Mouse (Mus musculus) heart, embryonic 14.5 days (tissue): Measurements from ENCODE around the gene Camta1. TPM values are rescaled to one million over a fixed set of nuclear protein-coding genes. Genes with fewer than 3 reads are reported as not detected.

Experiments used
- ATAC-seq: fragments of 200-750 bp; cut with Nextera tagmentation; 2 replicates; pipeline ENCODE4 v1.8.0; 2017; ENCODE audit warnings: low read depth, moderate TSS enrichment; ENCODE audit not compliant: insufficient number of reproducible peaks, insufficient read depth, low FRiP score
- H3K27ac ChIP-seq, 2 experiments: fragments of 200-500 bp in 1 of 2; fragments of 300-500 bp in 1 of 2; sonication (generic) in 1 of 2; replicated peaks in 1 of 2; 2 replicates each; pipeline ENCODE4 v1.5.1; 2012 to 2014; ENCODE audit warnings: low read depth in 2 of 2, low read length in 2 of 2, control low read depth in 1 of 2, mild to moderate bottlenecking in 1 of 2, mixed read lengths in 1 of 2; ENCODE audit not compliant: control insufficient read depth in 1 of 2, insufficient read depth in 1 of 2
- H3K27me3 ChIP-seq: fragments of 300-500 bp; sonication (generic); 2 replicates; pipeline ENCODE4 v1.6.1; 2014; ENCODE audit warnings: mild to moderate bottlenecking, low read length, control low read depth; ENCODE audit not compliant: control insufficient read depth, insufficient read depth
- H3K36me3 ChIP-seq: fragments of 300-500 bp; sonication (generic); 2 replicates; pipeline ENCODE4 v1.6.1; 2014; ENCODE audit warnings: mild to moderate bottlenecking, control low read depth, low read length, mixed read lengths; ENCODE audit not compliant: control insufficient read depth, insufficient read depth
- H3K4me1 ChIP-seq, 2 experiments: fragments of 200-500 bp in 1 of 2; fragments of 300-500 bp in 1 of 2; sonication (generic) in 1 of 2; 2 replicates each; pipeline ENCODE4 v1.6.1; 2012 to 2014; ENCODE audit warnings: low read length in 2 of 2, control low read depth in 1 of 2, mixed read lengths in 1 of 2; ENCODE audit not compliant: control insufficient read depth in 2 of 2, insufficient read depth in 2 of 2
- H3K4me2 ChIP-seq: fragments of 300-500 bp; sonication (generic); 2 replicates; pipeline ENCODE4 v1.6.1; 2014; ENCODE audit warnings: mild to moderate bottlenecking, low read length
- H3K4me3 ChIP-seq, 2 experiments: fragments of 200-500 bp in 1 of 2; fragments of 300-500 bp in 1 of 2; sonication (generic) in 1 of 2; 2 replicates each; pipeline ENCODE4 v1.5.1; 2012 to 2014; ENCODE audit warnings: low read length in 2 of 2, mild to moderate bottlenecking in 2 of 2, control low read depth in 1 of 2, low read depth in 1 of 2, moderate library complexity in 1 of 2; ENCODE audit not compliant: control insufficient read depth in 1 of 2, insufficient read depth in 1 of 2
- H3K9ac ChIP-seq: fragments of 300-500 bp; sonication (generic); 2 replicates; pipeline ENCODE4 v1.6.1; 2014; ENCODE audit warnings: mild to moderate bottlenecking, low read length
- H3K9me3 ChIP-seq: fragments of 300-500 bp; sonication (generic); 2 replicates; pipeline ENCODE4 v1.6.1; 2016; ENCODE audit warnings: low read length, control low read depth; ENCODE audit not compliant: control insufficient read depth
- WGBS: fragments of 180-500 bp; shearing (Covaris S2); extraction: QIAGEN DNeasy Blood & Tissue Kit; methylation state at CpG from one replicate; pipeline ENCODE4 v1.1.7; 2014; 5-methylcytosine and 5-hydroxymethylcytosine counted together
- polyA plus RNA-seq: library from polyadenylated mRNA; unstranded; fragments of >200 nt; fragmentation: Nextera tagmentation; extraction: Ambion mirVana; gene quantifications from 2 replicates; pipeline ENCODE4 v1.2.1, GENCODE M21; 2014

Gene Camta1
- polyA plus RNA-seq, 1 experiment from 2014 or later, result 150 TPM

GRCm38 (mm10) chr4:151738875-151739274 is 122.8 kb downstream of the Camta1 start:
- WGBS, result 58% methylated on average over 11 of the region's 11 CpGs
- no peaks in the 10 kb centered on the region for H3K36me3 ChIP-seq
- H3K4me2 ChIP-seq, result no peak overlapping the region
- H3K27ac ChIP-seq, result peak overlapping the region; percentile 42; a peak in 3 of 4 replicates
- no peak overlapping the region for H3K4me3 ChIP-seq
- no peak for ATAC-seq
- H3K9ac ChIP-seq, result no peak overlapping the region
- H3K27me3 ChIP-seq, result no peaks in the 10 kb centered on the region
- no peaks in the 10 kb centered on the region for H3K9me3 ChIP-seq
- peaks cover 13 to 21% of the 10 kb centered on the region in 2 experiments; a peak in 3 of 4 replicates for H3K4me1 ChIP-seq

- WGBS, result 60% methylated on average over 5 of the region's 5 CpGs
- Histone ChIP-seq H3K36me3 (no peaks in the 10 kb centered on the region), H3K27me3 (no peaks in the 10 kb centered on the region), H3K4me2 (no peak overlapping the region), H3K9ac (no peak overlapping the region), H3K9me3 (no peaks in the 10 kb centered on the region), H3K27ac (peak overlapping the region; percentile 42; a peak in 3 of 4 replicates), H3K4me1 (peaks cover 13 to 21% of the 10 kb centered on the region in 2 experiments; a peak in 3 of 4 replicates), H3K4me3 (no peak overlapping the region)
- no peak for ATAC-seq
These were observed 123.4 kb downstream of the Camta1 start for GRCm38 (mm10) chr4:151738280-151738679.

DNA sequence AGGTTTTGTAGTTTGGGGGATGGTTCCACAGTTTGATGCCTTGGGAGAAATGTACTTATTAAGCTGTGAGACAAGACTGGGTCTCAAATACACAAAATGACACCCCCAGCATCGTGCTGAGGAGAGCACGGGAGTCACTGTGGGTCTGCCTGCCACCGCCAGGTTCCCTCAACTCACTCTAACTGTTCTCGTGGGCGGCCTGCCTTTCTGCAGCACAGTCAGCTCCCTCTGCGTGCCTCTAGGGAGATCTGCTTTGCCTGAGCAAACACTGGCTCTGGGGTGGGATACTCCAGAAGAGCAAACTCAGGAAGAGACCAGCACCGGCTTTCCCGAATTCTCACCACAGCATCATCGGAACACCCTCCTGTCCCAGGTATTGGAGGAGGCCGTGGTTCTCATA is 129.0 kb downstream of the Camta1 start:
- Histone ChIP-seq H3K4me2 (no peak overlapping the region), H3K9ac (no peak overlapping the region), H3K9me3 (no peaks in the 10 kb centered on the region), H3K36me3 (no peaks in the 10 kb centered on the region), H3K27me3 (no peaks in the 10 kb centered on the region), H3K4me1 (peaks cover 0 to 2% of the 10 kb centered on the region in 2 experiments; a peak in 1 of 4 replicates), H3K4me3 (no peak overlapping the region), H3K27ac (no peak overlapping the region)
- 77% methylated on average over 10 of the region's 10 CpGs for WGBS
- no peak for ATAC-seq

DNA sequence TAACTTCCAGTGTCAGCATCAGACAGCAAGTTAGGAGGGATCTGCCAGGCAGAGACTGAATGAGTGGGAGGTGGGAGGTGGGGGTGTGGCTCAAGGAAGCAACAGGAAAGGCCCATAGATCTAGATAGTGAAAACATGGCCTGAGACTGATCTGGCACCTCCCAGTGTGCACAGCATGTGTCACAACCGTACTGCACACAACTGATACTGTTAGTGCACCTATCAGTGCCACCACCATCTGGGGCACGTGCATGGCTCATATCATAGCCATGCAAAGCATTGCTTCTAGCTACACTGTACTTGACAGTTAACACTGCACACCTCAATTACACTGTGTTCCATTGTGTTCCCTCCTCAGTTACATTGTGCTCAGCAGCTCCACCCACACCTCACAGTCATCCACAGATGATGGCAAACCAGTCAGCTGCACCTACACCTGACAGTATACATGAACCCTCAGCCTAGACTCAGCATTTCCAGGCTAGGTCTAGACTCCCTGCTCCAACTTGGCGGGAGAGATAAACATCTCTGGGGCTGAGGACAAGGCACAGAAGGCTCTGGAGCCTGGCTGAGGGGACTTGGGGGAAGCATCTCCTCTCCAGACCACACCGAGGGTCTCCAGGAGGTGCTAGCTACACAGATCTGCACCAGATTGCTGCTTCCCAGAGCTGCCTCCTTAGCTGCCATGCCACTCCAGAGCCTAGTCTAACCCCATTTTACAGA is 131.5 kb downstream of the Camta1 start:
- Histone ChIP-seq H3K4me3 (no peak overlapping the region), H3K9ac (no peak overlapping the region), H3K4me1 (peaks cover 0 to 4% of the 10 kb centered on the region in 2 experiments; a peak in 1 of 4 replicates), H3K27ac (no peak overlapping the region), H3K36me3 (no peaks in the 10 kb centered on the region), H3K27me3 (no peaks in the 10 kb centered on the region), H3K4me2 (no peak overlapping the region), H3K9me3 (no peaks in the 10 kb centered on the region)
- no peak for ATAC-seq
- 57% methylated on average over 4 of the region's 4 CpGs for WGBS

GRCm38 (mm10) chr4:151729116-151729515 is 132.6 kb downstream of the Camta1 start:
- 62% methylated on average over 4 of the region's 4 CpGs for WGBS
- Histone ChIP-seq H3K9me3 (no peaks in the 10 kb centered on the region), H3K36me3 (no peaks in the 10 kb centered on the region), H3K9ac (no peak overlapping the region), H3K4me1 (peaks cover 0 to 4% of the 10 kb centered on the region in 2 experiments; a peak in 1 of 4 replicates), H3K4me3 (no peak overlapping the region), H3K27ac (no peak overlapping the region), H3K27me3 (no peaks in the 10 kb centered on the region), H3K4me2 (no peak overlapping the region)
- ATAC-seq, result no peak

DNA sequence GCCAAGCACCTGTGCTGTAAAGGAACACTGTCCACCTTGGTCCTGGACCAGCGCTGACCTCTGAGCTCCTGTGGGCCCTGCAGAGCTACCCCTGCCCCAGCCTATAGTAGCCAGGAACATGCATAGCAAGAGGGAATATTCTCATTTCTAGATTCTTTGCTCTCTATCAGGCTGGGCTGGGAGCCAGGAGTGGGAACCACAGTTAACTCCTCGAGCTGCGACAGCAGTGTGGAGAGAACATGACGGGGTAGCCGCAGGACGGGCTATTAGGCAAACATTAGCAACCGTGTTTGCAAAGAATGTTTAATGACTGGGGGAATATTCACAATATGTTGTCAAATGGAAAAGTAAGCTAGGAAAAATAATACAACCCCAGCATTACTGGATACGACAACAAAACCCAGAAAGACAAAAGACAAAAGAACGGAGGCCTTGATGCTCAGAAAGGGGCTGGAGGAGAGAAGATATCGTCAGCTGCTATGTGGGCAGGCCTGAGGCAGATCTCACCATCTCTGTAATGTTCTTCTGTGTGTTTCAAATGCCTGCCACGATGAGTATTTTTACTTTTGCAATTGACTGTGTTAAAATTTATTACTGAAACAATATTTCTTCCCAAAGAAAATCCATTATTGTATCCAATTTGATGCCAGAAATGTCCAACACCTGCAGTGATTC is 133.1 kb downstream of the Camta1 start:
- no peak overlapping the region for H3K4me2 ChIP-seq
- H3K9ac ChIP-seq, result no peak overlapping the region
- no peaks in the 10 kb centered on the region for H3K27me3 ChIP-seq
- H3K4me1 ChIP-seq, result peaks cover 0 to 4% of the 10 kb centered on the region in 2 experiments; a peak in 1 of 4 replicates
- no peaks in the 10 kb centered on the region for H3K36me3 ChIP-seq
- H3K27ac ChIP-seq, result no peak overlapping the region
- no peak for ATAC-seq
- no peak overlapping the region for H3K4me3 ChIP-seq
- 76% methylated on average over 11 of the region's 11 CpGs for WGBS
- H3K9me3 ChIP-seq, result no peaks in the 10 kb centered on the region

DNA sequence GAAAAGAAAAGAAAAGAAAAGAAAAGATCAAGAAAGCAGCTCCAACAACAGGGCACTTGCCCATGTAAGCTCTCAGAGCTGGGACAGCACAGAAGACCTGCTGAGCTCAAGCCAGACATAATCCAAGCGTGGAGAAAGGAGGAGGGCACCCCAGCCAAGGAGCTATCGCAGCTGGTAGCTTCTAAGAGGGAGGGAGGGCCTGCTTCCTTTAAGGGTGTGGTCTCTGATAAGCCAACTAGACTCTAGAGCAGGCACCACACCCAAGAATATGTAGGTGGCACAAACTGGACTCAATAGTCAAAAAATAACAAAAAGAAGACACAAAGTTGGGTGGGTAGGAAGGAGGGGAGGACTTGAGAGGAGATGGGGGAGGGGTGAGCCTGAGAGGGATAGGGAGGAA is 135.3 kb downstream of the Camta1 start:
- H3K9me3 ChIP-seq, result no peaks in the 10 kb centered on the region
- WGBS, result 71% methylated on average over 2 of the region's 2 CpGs

More for the DNA sequence above, 135.3 kb downstream of the Camta1 start:
- no peak overlapping the region for H3K9ac ChIP-seq
- no peak overlapping the region for H3K4me2 ChIP-seq
- H3K4me1 ChIP-seq, result peaks cover 0 to 4% of the 10 kb centered on the region in 2 experiments; a peak in 1 of 4 replicates
- no peak overlapping the region for H3K27ac ChIP-seq
- no peaks in the 10 kb centered on the region for H3K27me3 ChIP-seq
- H3K36me3 ChIP-seq, result no peaks in the 10 kb centered on the region
- no peak overlapping the region for H3K4me3 ChIP-seq
- no peak for ATAC-seq
